Mouse (Mus musculus): ENCODE data around the gene Olah. TPM values are rescaled to one million over a fixed set of nuclear protein-coding genes. Genes with fewer than 3 reads are reported as not detected.

The Olah gene
- polyA plus RNA-seq, 1 experiment, result not detected

GRCm38 (mm10) chr2:3361067-3361466, 35.9 kb downstream of the Olah start:
- Histone ChIP-seq H3K79me2 (ENCODE audit: control insufficient read depth, insufficient read depth) (no peaks in the 10 kb centered on the region), H3K36me3 (ENCODE audit: control insufficient read depth, insufficient read depth) (no peaks in the 10 kb centered on the region), H3K27me3 (ENCODE audit: control insufficient read depth, insufficient read depth, insufficient read length) (peaks cover 36% of the 10 kb centered on the region), H3ac (ENCODE audit: control insufficient read depth, insufficient read length) (no peak overlapping the region), H3K4me3 (no peak overlapping the region), H3K4me2 (ENCODE audit: low read depth) (no peak overlapping the region)
- TF ChIP-seq POLR2A (IDR thresholded peaks at IDR 0.05; ENCODE audit: insufficient read length, low read depth) (no peak), TCF12 (IDR thresholded peaks at IDR 0.05; ENCODE audit: insufficient read depth, poor library complexity, severe bottlenecking) (no peak), POLR2AphosphoS2 (IDR thresholded peaks at IDR 0.05; ENCODE audit: insufficient read length, low read depth) (no peak), SRF (IDR thresholded peaks at IDR 0.05; ENCODE audit: control insufficient read depth, insufficient read length, low read depth) (no peak), REST (IDR thresholded peaks at IDR 0.05; ENCODE audit: insufficient read depth, insufficient read length) (no peak), MYOD1 (IDR thresholded peaks at IDR 0.05; ENCODE audit: control insufficient read depth in 1 of 3, insufficient read length in 2 of 3, low read depth in 2 of 3) (no peak), MYOG (IDR thresholded peaks at IDR 0.05; ENCODE audit: control insufficient read depth in 1 of 3, insufficient read depth in 1 of 3, insufficient read length in 2 of 3, low read depth in 2 of 3) (no peak), E2F4 (IDR thresholded peaks at IDR 0.05; ENCODE audit: insufficient read depth) (no peak), USF1 (IDR thresholded peaks at IDR 0.05; ENCODE audit: low read depth) (no peak), CEBPB (IDR thresholded peaks at IDR 0.05; ENCODE audit: insufficient read depth, poor library complexity, severe bottlenecking) (no peak), MAX (IDR thresholded peaks at IDR 0.05; ENCODE audit: low read depth) (no peak)

GRCm38 (mm10) chr2:3357887-3358286, 39.1 kb downstream of the Olah start:
- Histone ChIP-seq H3K4me3 (no peak overlapping the region), H3K4me2 (ENCODE audit: low read depth) (no peak overlapping the region), H3ac (ENCODE audit: control insufficient read depth, insufficient read length) (no peak overlapping the region), H3K79me2 (ENCODE audit: control insufficient read depth, insufficient read depth) (no peaks in the 10 kb centered on the region), H3K36me3 (ENCODE audit: control insufficient read depth, insufficient read depth) (no peaks in the 10 kb centered on the region), H3K27me3 (ENCODE audit: control insufficient read depth, insufficient read depth, insufficient read length) (peaks cover 26% of the 10 kb centered on the region)
- TF ChIP-seq MAX (IDR thresholded peaks at IDR 0.05; ENCODE audit: low read depth), result no peak
- TF ChIP-seq TCF3 (IDR thresholded peaks at IDR 0.05; ENCODE audit: insufficient read length, low read depth), result no peak
- no peak for TF ChIP-seq MYOD1 (IDR thresholded peaks at IDR 0.05; ENCODE audit: control insufficient read depth in 1 of 3, insufficient read length in 2 of 3, low read depth in 2 of 3)
- TF ChIP-seq E2F4 (IDR thresholded peaks at IDR 0.05; ENCODE audit: insufficient read depth), result no peak
- no peak for TF ChIP-seq REST (IDR thresholded peaks at IDR 0.05; ENCODE audit: insufficient read depth, insufficient read length)
- no peak for TF ChIP-seq POLR2A (IDR thresholded peaks at IDR 0.05; ENCODE audit: insufficient read length, low read depth)
- no peak for TF ChIP-seq TCF12 (IDR thresholded peaks at IDR 0.05; ENCODE audit: insufficient read depth, poor library complexity, severe bottlenecking)
- TF ChIP-seq CEBPB (IDR thresholded peaks at IDR 0.05; ENCODE audit: insufficient read depth, poor library complexity, severe bottlenecking), result no peak
- TF ChIP-seq USF1 (IDR thresholded peaks at IDR 0.05; ENCODE audit: low read depth), result no peak
- TF ChIP-seq POLR2AphosphoS2 (IDR thresholded peaks at IDR 0.05; ENCODE audit: insufficient read length, low read depth), result no peak
- TF ChIP-seq SRF (IDR thresholded peaks at IDR 0.05; ENCODE audit: control insufficient read depth, insufficient read length, low read depth), result no peak
- TF ChIP-seq MYOG (IDR thresholded peaks at IDR 0.05; ENCODE audit: control insufficient read depth in 1 of 3, insufficient read depth in 1 of 3, insufficient read length in 2 of 3, low read depth in 2 of 3), result no peak

- H3ac ChIP-seq (ENCODE audit: control insufficient read depth, insufficient read length), result no peak overlapping the region
- no peak overlapping the region for H3K4me3 ChIP-seq
- H3K79me2 ChIP-seq (ENCODE audit: control insufficient read depth, insufficient read depth), result no peaks in the 10 kb centered on the region
- peaks cover 23% of the 10 kb centered on the region for H3K27me3 ChIP-seq (ENCODE audit: control insufficient read depth, insufficient read depth, insufficient read length)
- H3K36me3 ChIP-seq (ENCODE audit: control insufficient read depth, insufficient read depth), result no peaks in the 10 kb centered on the region
- no peak overlapping the region for H3K4me2 ChIP-seq (ENCODE audit: low read depth)
- TF ChIP-seq POLR2A (IDR thresholded peaks at IDR 0.05; ENCODE audit: insufficient read length, low read depth), result no peak
- no peak for TF ChIP-seq SRF (IDR thresholded peaks at IDR 0.05; ENCODE audit: control insufficient read depth, insufficient read length, low read depth)
- no peak for TF ChIP-seq TCF3 (IDR thresholded peaks at IDR 0.05; ENCODE audit: insufficient read length, low read depth)
- TF ChIP-seq MYOD1 (IDR thresholded peaks at IDR 0.05; ENCODE audit: control insufficient read depth in 1 of 3, insufficient read length in 2 of 3, low read depth in 2 of 3), result no peak
These were observed 40.7 kb downstream of the Olah start for GRCm38 (mm10) chr2:3356311-3356710.

GRCm38 (mm10) chr2:3355793-3356192, 41.2 kb downstream of the Olah start:
- H3K4me3 ChIP-seq, result no peak overlapping the region
- H3ac ChIP-seq (ENCODE audit: control insufficient read depth, insufficient read length), result no peak overlapping the region
- H3K4me2 ChIP-seq (ENCODE audit: low read depth), result no peak overlapping the region
- no peaks in the 10 kb centered on the region for H3K36me3 ChIP-seq (ENCODE audit: control insufficient read depth, insufficient read depth)
- H3K27me3 ChIP-seq (ENCODE audit: control insufficient read depth, insufficient read depth, insufficient read length), result peaks cover 23% of the 10 kb centered on the region
- TF ChIP-seq USF1 (IDR thresholded peaks at IDR 0.05; ENCODE audit: low read depth) (no peak), TCF3 (IDR thresholded peaks at IDR 0.05; ENCODE audit: insufficient read length, low read depth) (no peak), CEBPB (IDR thresholded peaks at IDR 0.05; ENCODE audit: insufficient read depth, poor library complexity, severe bottlenecking) (no peak), REST (IDR thresholded peaks at IDR 0.05; ENCODE audit: insufficient read depth, insufficient read length) (no peak), SRF (IDR thresholded peaks at IDR 0.05; ENCODE audit: control insufficient read depth, insufficient read length, low read depth) (no peak)
- no peaks in the 10 kb centered on the region for H3K79me2 ChIP-seq (ENCODE audit: control insufficient read depth, insufficient read depth)

- no peak overlapping the region for H3ac ChIP-seq (ENCODE audit: control insufficient read depth, insufficient read length)
- H3K36me3 ChIP-seq (ENCODE audit: control insufficient read depth, insufficient read depth), result no peaks in the 10 kb centered on the region
- peaks cover 29% of the 10 kb centered on the region for H3K27me3 ChIP-seq (ENCODE audit: control insufficient read depth, insufficient read depth, insufficient read length)
- no peaks in the 10 kb centered on the region for H3K79me2 ChIP-seq (ENCODE audit: control insufficient read depth, insufficient read depth)
- no peak overlapping the region for H3K4me2 ChIP-seq (ENCODE audit: low read depth)
- TF ChIP-seq MYOG (IDR thresholded peaks at IDR 0.05; ENCODE audit: control insufficient read depth in 1 of 3, insufficient read depth in 1 of 3, insufficient read length in 2 of 3, low read depth in 2 of 3) (no peak), MAX (IDR thresholded peaks at IDR 0.05; ENCODE audit: low read depth) (no peak), POLR2AphosphoS2 (IDR thresholded peaks at IDR 0.05; ENCODE audit: insufficient read length, low read depth) (no peak), TCF3 (IDR thresholded peaks at IDR 0.05; ENCODE audit: insufficient read length, low read depth) (no peak), USF1 (IDR thresholded peaks at IDR 0.05; ENCODE audit: low read depth) (no peak), SRF (IDR thresholded peaks at IDR 0.05; ENCODE audit: control insufficient read depth, insufficient read length, low read depth) (no peak), MYOD1 (IDR thresholded peaks at IDR 0.05; ENCODE audit: control insufficient read depth in 1 of 3, insufficient read length in 2 of 3, low read depth in 2 of 3) (no peak), TCF12 (IDR thresholded peaks at IDR 0.05; ENCODE audit: insufficient read depth, poor library complexity, severe bottlenecking) (no peak), CEBPB (IDR thresholded peaks at IDR 0.05; ENCODE audit: insufficient read depth, poor library complexity, severe bottlenecking) (no peak), E2F4 (IDR thresholded peaks at IDR 0.05; ENCODE audit: insufficient read depth) (no peak), REST (IDR thresholded peaks at IDR 0.05; ENCODE audit: insufficient read depth, insufficient read length) (no peak), POLR2A (IDR thresholded peaks at IDR 0.05; ENCODE audit: insufficient read length, low read depth) (no peak)
- no peak overlapping the region for H3K4me3 ChIP-seq
These were observed 43.9 kb downstream of the Olah start for GRCm38 (mm10) chr2:3353160-3353559.

All from myocyte (in vitro differentiated cells).